Mouse (Mus musculus) kidney, postnatal 25 days (tissue): ENCODE measurements at regions not wholly inside any gene's neighbourhood (a gene's known extent, or its start where the extent isn't known, plus 50 kb on each side); places are given as distances from the start of the nearest gene placed in this dataset.

Experiments
- DNase-seq, 2 experiments: peaks; one replicate each; pipeline ENCODE4 v3.0.0; 2021; ENCODE audit warnings: mixed read lengths in 2 of 2

GRCm38 (mm10) chr5:120318951-120319350 is 112.5 kb upstream of the Lhx5 start:
- no peak for DNase-seq

GRCm38 (mm10) chr5:120322031-120322731 is 109.3 kb upstream of the Lhx5 start:
- no peak for DNase-seq

- no peak for DNase-seq
These were observed 108.7 kb upstream of the Lhx5 start for GRCm38 (mm10) chr5:120322732-120323316.

GRCm38 (mm10) chr5:120324111-120324510 is 107.4 kb upstream of the Lhx5 start:
- DNase-seq: no peak

- DNase-seq: no peak
These were observed 106.1 kb upstream of the Lhx5 start for GRCm38 (mm10) chr5:120325386-120325910.

GRCm38 (mm10) chr5:120332030-120332429 is 99.5 kb upstream of the Lhx5 start:
- peak; percentile 56 to 73 for DNase-seq

GRCm38 (mm10) chr5:120339162-120339561 is 92.3 kb upstream of the Lhx5 start:
- no peak for DNase-seq

GRCm38 (mm10) chr5:120340696-120341231 is 90.7 kb upstream of the Lhx5 start:
- DNase-seq: no peak

GRCm38 (mm10) chr5:120350461-120350860 is 81.0 kb upstream of the Lhx5 start:
- peak in 1 of 2 experiments; percentile 5 for DNase-seq

GRCm38 (mm10) chr5:120351827-120352226 is 79.7 kb upstream of the Lhx5 start:
- no peak for DNase-seq

- no peak for DNase-seq
These were observed 77.8 kb upstream of the Lhx5 start for GRCm38 (mm10) chr5:120353657-120354056.

GRCm38 (mm10) chr5:120356950-120357349 is 74.5 kb upstream of the Lhx5 start:
- no peak for DNase-seq

GRCm38 (mm10) chr5:120358084-120358690 is 73.3 kb upstream of the Lhx5 start:
- no peak for DNase-seq

GRCm38 (mm10) chr5:120365950-120366467 is 65.5 kb upstream of the Lhx5 start:
- no peak for DNase-seq

GRCm38 (mm10) chr5:120368797-120369196 is 62.7 kb upstream of the Lhx5 start:
- DNase-seq: no peak

GRCm38 (mm10) chr5:120371176-120371819 is 60.2 kb upstream of the Lhx5 start:
- no peak for DNase-seq

- no peak for DNase-seq
These were observed 58.1 kb upstream of the Lhx5 start for GRCm38 (mm10) chr5:120373426-120373825.
